Mouse (Mus musculus) gastrocnemius, postnatal 4 days (tissue): ENCODE measurements at regions not wholly inside any gene's neighbourhood (a gene's known extent, or its start where the extent isn't known, plus 50 kb on each side); places are given as distances from the start of the nearest gene placed in this dataset.

Experiments used
- DNase-seq, 2 experiments: peaks; one replicate each; pipeline ENCODE4 v3.0.0; 2021 to 2022; ENCODE audit warnings: low spot score in 2 of 2, mixed read lengths in 2 of 2

DNA sequence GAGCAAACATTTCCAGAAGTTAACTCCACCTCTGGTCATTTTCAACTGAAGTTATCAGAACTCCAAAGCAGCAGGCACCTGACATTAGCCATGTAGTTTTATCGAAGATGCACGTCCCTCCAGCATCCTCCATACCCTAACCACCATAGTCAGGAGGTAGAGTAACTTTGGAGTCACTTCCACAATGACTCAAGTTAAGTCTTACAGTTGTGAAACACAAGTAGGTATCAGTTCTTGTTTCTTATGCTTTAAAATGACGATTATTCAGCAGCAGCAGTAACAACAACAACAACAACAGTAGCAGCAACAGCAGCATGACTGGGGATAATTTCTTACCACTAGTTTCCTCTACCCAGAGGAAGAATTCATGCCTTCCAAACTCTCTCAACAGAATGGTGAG is 51.3 kb upstream of the Tank start:
- no peak for DNase-seq

DNA sequence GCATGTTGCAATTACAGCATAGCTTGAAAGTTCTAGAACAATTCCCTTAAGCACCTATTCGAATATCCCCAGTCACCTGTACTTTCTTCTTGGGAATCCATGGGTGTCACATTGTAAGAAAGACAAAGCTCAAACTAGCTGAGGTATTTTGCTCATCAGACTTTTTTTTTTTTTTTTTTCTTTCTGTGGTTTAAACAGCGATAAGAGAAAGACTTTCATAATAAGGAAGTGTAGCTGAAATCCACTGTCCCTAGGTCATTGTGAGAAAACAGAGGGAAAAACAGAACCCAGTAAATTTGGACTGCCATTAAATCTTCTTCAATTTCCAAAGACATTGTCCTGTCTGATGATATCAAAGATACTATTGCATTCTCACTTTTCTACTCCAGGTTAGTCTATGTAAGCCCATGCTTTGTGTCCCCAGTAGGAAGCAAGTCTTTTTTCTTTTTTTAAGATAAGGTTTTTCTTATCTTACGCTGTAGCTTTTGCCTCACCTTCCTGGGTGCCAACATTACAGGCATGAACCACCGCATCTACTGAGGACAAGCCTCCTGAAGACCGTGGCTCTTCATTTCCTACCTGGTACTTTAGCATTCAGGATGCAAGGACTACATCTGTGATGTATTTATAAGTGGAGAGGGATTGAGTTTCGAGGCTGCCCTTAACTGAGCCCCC is 54.2 kb upstream of the Tank start:
- DNase-seq = no peak

DNA sequence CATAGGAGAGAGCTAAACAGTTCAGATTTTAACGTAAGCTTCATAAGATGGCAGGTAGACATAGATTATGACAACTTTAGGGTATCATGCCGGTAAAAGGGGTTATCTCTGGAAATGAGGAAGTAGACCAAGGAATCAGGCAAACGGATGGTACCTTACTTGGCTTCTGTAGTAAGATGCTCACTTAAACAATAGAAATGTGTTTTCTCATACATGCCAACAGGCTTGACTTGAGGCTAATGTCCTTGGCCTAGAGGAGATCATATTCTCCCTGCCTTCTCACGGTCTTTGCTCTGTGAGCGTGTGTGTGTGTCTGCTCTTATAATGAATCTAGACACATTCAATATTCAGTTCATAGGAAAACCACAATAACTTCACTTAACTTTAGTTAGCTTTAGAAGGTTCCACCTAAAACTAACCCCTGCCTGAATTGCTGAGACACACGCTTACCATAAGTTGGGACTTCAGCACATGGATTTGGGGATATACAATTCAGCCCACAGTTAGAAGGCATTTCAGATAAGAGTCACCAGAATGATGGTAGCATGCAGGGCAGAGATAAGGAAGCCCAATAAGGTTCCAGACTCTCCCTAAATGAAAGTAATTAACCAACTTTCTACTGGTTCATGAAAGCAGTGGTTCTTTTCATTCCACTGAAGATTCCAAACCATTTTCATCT is 63.8 kb upstream of the Tank start:
- DNase-seq = no peak

GRCm38 (mm10) chr2:61513787-61514444 is 64.5 kb upstream of the Tank start:
- no peak for DNase-seq

- DNase-seq = no peak
These were observed 74.8 kb upstream of the Tank start for GRCm38 (mm10) chr2:61503594-61503993.

DNA sequence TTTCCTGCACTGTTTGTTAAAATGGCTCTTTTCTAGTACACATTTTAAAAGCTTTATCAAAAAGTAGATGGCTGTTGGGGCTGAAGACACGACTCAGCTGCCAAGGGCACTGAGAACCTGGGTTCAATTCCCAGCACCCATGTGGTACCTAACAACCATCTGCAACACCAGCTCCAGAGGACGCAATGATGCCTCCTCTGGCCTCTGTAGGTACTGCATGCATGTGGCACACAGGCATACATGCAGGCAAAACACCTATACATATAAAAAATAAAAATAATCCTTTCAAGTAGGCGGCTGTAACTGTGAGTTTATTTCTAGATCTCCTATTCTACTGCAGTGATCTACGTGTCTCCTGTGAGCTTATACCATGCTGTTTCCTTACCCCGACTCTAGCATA is 76.5 kb upstream of the Tank start:
- DNase-seq = no peak

DNA sequence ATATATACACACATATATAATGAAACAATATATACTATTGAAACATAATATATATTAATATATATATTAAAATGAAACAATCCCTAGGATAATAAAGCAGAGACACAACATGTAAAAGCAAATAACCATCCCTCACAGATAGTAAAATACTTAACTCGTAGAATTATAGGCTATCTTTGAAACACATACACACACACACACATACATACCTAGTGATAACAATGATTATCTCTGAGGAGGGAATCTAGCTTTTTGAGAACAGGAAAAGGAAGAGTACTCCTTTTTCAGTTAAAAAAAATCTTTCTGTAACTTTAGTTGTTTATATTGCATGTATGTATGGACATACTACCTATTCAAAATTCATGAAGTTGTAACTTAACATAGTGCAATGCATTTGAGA is 79.1 kb upstream of the Tank start:
- DNase-seq = no peak

GRCm38 (mm10) chr2:61497930-61498329 is 80.5 kb upstream of the Tank start:
- DNase-seq = no peak

DNA sequence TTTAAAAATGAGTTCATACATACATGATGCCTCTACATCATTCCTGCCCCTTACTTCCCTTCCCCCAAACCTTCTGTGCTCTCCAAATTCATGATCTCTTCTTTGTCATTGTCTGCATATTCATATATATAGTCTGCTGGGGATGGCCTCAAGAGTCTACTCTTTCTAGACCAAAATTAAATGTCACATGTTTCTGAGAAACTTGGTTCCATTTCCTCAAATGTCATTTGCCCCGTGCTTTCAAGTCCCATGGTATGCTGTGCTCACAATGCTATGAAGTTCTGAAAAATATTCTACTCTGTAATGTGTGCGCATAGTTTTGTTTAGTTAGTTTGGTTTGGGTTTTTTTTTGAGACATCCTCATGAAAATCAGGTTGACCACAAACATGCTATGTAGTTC is 81.4 kb upstream of the Tank start:
- DNase-seq = no peak

- DNase-seq = peak; percentile 54 to 75
These were observed 84.3 kb upstream of the Tank start for GRCm38 (mm10) chr2:61493918-61494712.

- peak in 1 of 2 experiments; percentile 11 for DNase-seq
These were observed 86.2 kb upstream of the Tank start for GRCm38 (mm10) chr2:61492043-61492743.

GRCm38 (mm10) chr2:61490436-61491109 is 87.8 kb upstream of the Tank start:
- no peak for DNase-seq

DNA sequence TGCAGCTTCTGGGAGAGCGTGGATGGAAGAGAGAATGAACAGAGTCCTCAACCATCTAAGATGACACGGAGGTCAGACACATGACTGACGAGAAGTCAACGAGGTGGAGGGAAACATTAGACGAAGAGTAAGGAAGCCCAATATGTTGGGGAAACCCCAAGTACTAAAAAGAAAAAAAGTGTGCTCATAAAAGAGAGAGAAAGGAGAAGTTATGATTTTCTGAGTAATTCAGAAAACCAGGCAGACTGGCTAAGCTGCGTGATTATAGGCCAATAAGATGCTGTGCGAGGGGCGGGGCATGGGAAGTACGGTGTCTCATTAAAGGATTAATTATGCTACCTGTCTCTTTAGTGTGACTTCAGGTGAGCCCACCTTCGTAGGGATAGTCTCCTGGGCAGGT is 88.6 kb upstream of the Tank start:
- DNase-seq = no peak

DNA sequence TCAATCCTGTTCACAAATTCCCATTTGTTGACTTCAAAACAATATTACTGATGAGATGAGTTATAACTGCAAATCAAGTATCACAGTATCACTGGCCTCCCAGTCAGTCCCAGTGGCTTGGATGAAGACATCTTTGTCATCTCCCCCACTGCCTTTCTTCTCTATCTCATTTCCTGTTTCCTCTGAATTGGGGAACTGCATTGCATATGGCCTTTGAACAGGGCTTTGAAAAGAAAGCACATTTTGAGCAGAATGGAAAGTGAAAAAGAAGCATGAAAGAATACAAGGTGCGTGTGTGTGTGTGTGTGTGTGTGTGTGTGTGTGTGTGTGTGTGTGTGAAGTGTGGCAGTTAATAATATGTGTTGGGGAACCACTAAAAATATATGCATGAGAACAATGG is 94.6 kb upstream of the Tank start:
- no peak for DNase-seq

GRCm38 (mm10) chr2:61476648-61477047 is 101.7 kb upstream of the Tank start:
- DNase-seq = no peak

GRCm38 (mm10) chr2:61474626-61475025 is 103.8 kb upstream of the Tank start:
- DNase-seq = no peak

DNA sequence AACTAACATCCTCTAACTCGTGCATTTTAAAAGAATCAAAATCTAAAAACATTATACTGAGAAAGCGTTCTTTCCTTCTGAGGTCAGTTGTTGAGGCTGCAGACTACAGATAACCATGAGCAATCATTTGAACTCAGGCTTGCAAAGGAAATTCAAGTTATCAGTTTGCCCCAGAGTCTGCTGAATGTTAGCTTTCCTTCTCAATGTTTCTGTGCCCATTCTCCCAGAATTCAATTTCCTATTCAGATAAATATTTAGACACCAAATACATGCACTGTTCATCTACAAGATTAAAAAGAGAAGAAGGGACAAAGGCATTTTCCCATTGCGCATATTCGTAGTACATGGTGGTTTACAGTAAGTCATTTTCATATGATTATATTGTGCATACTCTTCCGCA is 107.9 kb upstream of the Tank start:
- no peak for DNase-seq

DNA sequence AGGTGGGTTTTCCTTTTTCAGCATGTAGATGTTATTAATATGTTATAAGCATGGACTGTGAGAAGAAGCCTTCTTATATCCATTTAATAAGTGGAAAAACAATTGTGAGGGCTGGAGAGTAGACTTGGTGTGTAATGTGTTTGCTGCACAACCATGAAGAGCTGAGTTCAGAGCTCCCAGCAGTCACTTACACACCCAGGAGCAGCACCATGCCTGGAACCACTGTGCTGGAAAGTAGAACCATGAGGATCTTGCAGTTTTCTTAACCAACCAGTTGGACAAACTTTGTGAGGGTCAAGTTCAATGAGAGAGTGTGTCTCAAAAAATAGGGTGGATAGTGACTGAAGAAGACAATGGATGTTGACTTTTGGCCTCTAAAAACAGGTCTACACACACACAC is 108.3 kb upstream of the Tank start:
- DNase-seq = no peak

GRCm38 (mm10) chr2:61455902-61456301 is 122.5 kb upstream of the Tank start:
- DNase-seq = peak; percentile 34 to 61

DNA sequence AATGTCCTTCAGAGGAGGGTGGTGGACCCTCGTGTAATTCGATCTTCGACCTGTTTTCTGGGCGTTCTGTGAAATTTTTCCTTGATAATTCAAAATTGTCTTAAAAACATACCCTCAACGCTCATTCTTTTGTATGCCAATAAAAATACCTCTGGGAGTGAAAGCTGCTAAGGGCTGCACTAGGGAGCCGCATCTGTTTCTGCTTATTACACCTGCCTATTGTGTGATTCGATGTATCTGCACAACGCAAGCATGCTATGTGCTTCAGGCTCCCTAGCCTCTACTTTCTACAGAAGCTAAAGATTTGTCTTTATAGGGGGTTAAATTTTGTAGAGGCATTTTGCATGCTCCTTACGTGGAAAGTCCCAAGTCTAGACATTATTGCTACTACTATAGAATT is 123.7 kb upstream of the Tank start:
- DNase-seq = no peak

DNA sequence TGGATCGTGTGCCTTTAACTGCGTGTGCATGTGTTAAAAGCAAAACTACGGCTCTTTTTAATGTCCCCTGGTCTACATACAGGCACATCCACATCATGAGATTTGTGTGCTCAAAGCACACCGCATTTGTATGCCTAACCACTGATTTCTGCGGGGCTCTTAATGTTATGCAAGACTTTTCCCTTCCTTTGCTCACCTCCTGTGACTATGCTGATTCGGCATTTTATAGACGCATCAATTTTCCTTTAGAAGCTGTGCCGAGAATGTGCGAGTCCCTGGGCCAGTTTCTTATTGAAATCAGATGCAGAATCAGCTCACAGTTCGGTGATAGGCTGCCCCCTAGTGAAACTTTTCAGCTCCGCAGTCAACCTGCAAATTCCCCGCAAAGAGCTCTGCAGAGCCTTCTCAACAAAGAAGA is 124.1 kb upstream of the Tank start:
- peak; percentile 73 to 86 for DNase-seq
